Mouse (Mus musculus) forebrain, embryonic 13.5 days (tissue): ENCODE measurements at regions not wholly inside any gene's neighbourhood (a gene's known extent, or its start where the extent isn't known, plus 50 kb on each side); places are given as distances from the start of the nearest gene placed in this dataset.

Experiments used
- ATAC-seq: fragments of 200-750 bp; cut with Nextera tagmentation; 2 replicates; pipeline ENCODE4 v1.8.0; 2017
- H3K27ac ChIP-seq: fragments of 300-500 bp; sonication (generic); 2 replicates; pipeline ENCODE4 v1.5.1; 2015; ENCODE audit warnings: inconsistent platforms, mild to moderate bottlenecking, moderate library complexity
- H3K27me3 ChIP-seq: fragments of 300-500 bp; sonication (generic); 2 replicates; pipeline ENCODE4 v1.6.1; 2015; ENCODE audit warnings: mild to moderate bottlenecking, inconsistent platforms
- H3K36me3 ChIP-seq: fragments of 300-500 bp; sonication (generic); 2 replicates; pipeline ENCODE4 v1.6.1; 2015; ENCODE audit warnings: mild to moderate bottlenecking, inconsistent platforms; ENCODE audit not compliant: poor library complexity, severe bottlenecking
- H3K4me1 ChIP-seq: fragments of 300-500 bp; sonication (generic); 2 replicates; pipeline ENCODE4 v1.6.1; 2015; ENCODE audit warnings: inconsistent platforms
- H3K4me2 ChIP-seq: fragments of 300-500 bp; sonication (generic); 2 replicates; pipeline ENCODE4 v1.6.1; 2015; ENCODE audit warnings: inconsistent platforms, mild to moderate bottlenecking, moderate library complexity
- H3K4me3 ChIP-seq: fragments of 300-500 bp; sonication (generic); 2 replicates; pipeline ENCODE4 v1.5.1; 2015; ENCODE audit warnings: mild to moderate bottlenecking, inconsistent platforms
- H3K9ac ChIP-seq: fragments of 300-500 bp; sonication (generic); 2 replicates; pipeline ENCODE4 v1.6.1; 2015; ENCODE audit warnings: mild to moderate bottlenecking, inconsistent platforms
- H3K9me3 ChIP-seq: fragments of 300-500 bp; sonication (generic); replicated peaks from 2 replicates; pipeline ENCODE4 v1.6.1; 2016; ENCODE audit warnings: inconsistent platforms
- WGBS: fragments of 180-500 bp; shearing (Covaris S2); methylation state at CpG from one replicate; pipeline ENCODE4 v1.1.7; 2015; 5-methylcytosine and 5-hydroxymethylcytosine counted together

DNA sequence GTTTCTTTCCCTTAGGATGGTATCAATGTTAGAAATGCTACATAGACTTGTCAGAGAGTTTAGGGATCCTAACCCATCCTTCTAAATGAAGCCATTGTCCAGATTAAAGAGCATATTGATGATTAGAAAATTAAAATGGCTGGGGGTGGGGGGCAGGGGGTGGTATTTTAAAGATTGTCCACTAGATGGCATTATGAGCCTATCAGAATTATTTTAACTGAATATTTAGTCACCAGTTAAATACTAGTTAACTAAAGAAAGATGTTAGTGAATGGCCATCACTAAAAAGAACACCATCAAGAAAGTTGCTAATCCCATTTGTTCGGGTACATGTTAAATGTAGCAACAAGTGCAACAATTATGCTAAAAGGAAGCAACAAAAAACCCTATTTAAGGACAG lies 1909.6 kb upstream of the 5930422O12Rik start:
- Histone ChIP-seq H3K9ac (no peak overlapping the region), H3K36me3 (no peaks in the 10 kb centered on the region), H3K9me3 (no peaks in the 10 kb centered on the region), H3K27ac (no peak overlapping the region), H3K4me2 (no peak overlapping the region), H3K27me3 (no peaks in the 10 kb centered on the region), H3K4me3 (no peak overlapping the region), H3K4me1 (no peaks in the 10 kb centered on the region)
- WGBS = 58% methylated on average over 1 of the region's 1 CpGs
- ATAC-seq = no peak

GRCm38 (mm10) chr8:31520991-31521448 lies 1907.5 kb upstream of the 5930422O12Rik start:
- Histone ChIP-seq H3K27ac (no peak overlapping the region), H3K9me3 (no peaks in the 10 kb centered on the region), H3K27me3 (no peaks in the 10 kb centered on the region), H3K36me3 (no peaks in the 10 kb centered on the region), H3K9ac (no peak overlapping the region), H3K4me2 (no peak overlapping the region), H3K4me3 (no peak overlapping the region), H3K4me1 (no peaks in the 10 kb centered on the region)
- no peak for ATAC-seq
- 58% methylated on average over 2 of the region's 2 CpGs for WGBS

DNA sequence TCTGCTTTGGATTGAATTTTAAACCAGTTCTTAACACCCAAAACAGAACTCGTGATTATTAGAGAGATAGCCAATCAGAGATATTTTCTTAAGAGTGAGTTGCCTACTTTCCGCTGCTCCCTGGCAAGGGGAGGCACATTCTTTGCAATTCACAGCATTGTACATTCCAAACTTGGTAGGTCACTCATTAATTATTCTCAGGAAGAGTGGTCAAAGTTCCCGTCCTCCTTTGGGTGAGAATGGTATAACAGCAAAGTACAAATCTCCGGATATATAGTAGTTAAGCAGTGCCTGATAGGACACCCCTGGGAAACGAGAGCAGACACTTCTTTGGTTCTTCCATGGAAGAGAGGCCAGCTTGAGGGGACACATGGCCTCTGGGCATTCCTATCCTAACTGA lies 1903.4 kb upstream of the 5930422O12Rik start:
- H3K4me2 ChIP-seq = no peak overlapping the region
- H3K4me1 ChIP-seq = no peaks in the 10 kb centered on the region
- no peak overlapping the region for H3K4me3 ChIP-seq
- H3K27me3 ChIP-seq = no peaks in the 10 kb centered on the region
- H3K36me3 ChIP-seq = no peaks in the 10 kb centered on the region
- no peak for ATAC-seq
- no peak overlapping the region for H3K27ac ChIP-seq
- 0 out of 2 replicates have a peak, but pooled peaks cover 3% of the 10 kb centered on the region for H3K9me3 ChIP-seq
- no peak overlapping the region for H3K9ac ChIP-seq
- WGBS = 74% methylated on average over 5 of the region's 5 CpGs

GRCm38 (mm10) chr8:31539251-31539650 lies 1889.3 kb upstream of the 5930422O12Rik start:
- no peak for ATAC-seq

GRCm38 (mm10) chr8:31541646-31542045 lies 1886.9 kb upstream of the 5930422O12Rik start:
- ATAC-seq = no peak
- Histone ChIP-seq H3K27me3 (no peaks in the 10 kb centered on the region), H3K27ac (no peak overlapping the region)

More at GRCm38 (mm10) chr8:31539251-31539650, 1889.3 kb upstream of the 5930422O12Rik start:
- H3K27me3 ChIP-seq = no peaks in the 10 kb centered on the region
- WGBS = 95% methylated on average over 3 of the region's 3 CpGs
- H3K27ac ChIP-seq = no peak overlapping the region
- no peaks in the 10 kb centered on the region for H3K9me3 ChIP-seq
- H3K4me1 ChIP-seq = no peaks in the 10 kb centered on the region
- no peaks in the 10 kb centered on the region for H3K36me3 ChIP-seq
- H3K4me2 ChIP-seq = no peak overlapping the region
- no peak overlapping the region for H3K4me3 ChIP-seq
- no peak overlapping the region for H3K9ac ChIP-seq

GRCm38 (mm10) chr8:31574136-31574535 lies 1854.4 kb upstream of the 5930422O12Rik start:
- Histone ChIP-seq H3K36me3 (no peaks in the 10 kb centered on the region), H3K4me3 (no peak overlapping the region)
- ATAC-seq = no peak

More at GRCm38 (mm10) chr8:31541646-31542045, 1886.9 kb upstream of the 5930422O12Rik start:
- 54% methylated on average over 4 of the region's 4 CpGs for WGBS
- no peak overlapping the region for H3K4me3 ChIP-seq
- H3K4me2 ChIP-seq = no peak overlapping the region
- no peaks in the 10 kb centered on the region for H3K36me3 ChIP-seq
- no peaks in the 10 kb centered on the region for H3K4me1 ChIP-seq
- H3K9me3 ChIP-seq = no peaks in the 10 kb centered on the region
- no peak overlapping the region for H3K9ac ChIP-seq

DNA sequence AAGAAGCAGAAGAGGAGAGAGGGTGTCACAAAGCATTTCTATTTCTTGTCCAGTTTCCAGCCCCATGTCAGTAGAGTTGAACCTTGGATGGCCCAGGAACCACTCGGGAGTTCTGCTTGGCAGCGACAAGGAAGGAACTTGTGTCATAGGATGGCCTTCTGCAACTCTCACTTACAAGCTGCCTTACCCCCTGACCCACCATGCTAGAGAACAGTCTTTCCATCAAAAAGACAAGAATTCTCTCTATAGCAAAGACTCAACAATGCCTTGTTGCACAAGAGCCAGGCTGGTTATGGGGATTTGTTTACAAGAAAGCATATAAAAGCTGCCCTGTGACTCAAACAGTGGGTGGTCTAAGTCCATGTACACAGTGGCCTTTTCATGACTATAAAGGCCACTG lies 1852.4 kb upstream of the 5930422O12Rik start:
- Histone ChIP-seq H3K27me3 (no peaks in the 10 kb centered on the region), H3K4me3 (no peak overlapping the region), H3K27ac (no peak overlapping the region), H3K36me3 (no peaks in the 10 kb centered on the region), H3K4me1 (no peaks in the 10 kb centered on the region), H3K9me3 (no peaks in the 10 kb centered on the region), H3K9ac (no peak overlapping the region), H3K4me2 (no peak overlapping the region)
- WGBS = 84% methylated on average over 2 of the region's 2 CpGs
- no peak for ATAC-seq

More at GRCm38 (mm10) chr8:31574136-31574535, 1854.4 kb upstream of the 5930422O12Rik start:
- H3K27me3 ChIP-seq = no peaks in the 10 kb centered on the region
- H3K4me1 ChIP-seq = no peaks in the 10 kb centered on the region
- H3K4me2 ChIP-seq = no peak overlapping the region
- H3K9me3 ChIP-seq = no peaks in the 10 kb centered on the region
- H3K9ac ChIP-seq = no peak overlapping the region
- no peak overlapping the region for H3K27ac ChIP-seq

- WGBS = 92% methylated on average over 1 of the region's 1 CpGs
- Histone ChIP-seq H3K9me3 (no peaks in the 10 kb centered on the region), H3K4me2 (no peak overlapping the region), H3K27ac (no peak overlapping the region), H3K4me1 (no peaks in the 10 kb centered on the region), H3K9ac (no peak overlapping the region), H3K4me3 (no peak overlapping the region), H3K36me3 (no peaks in the 10 kb centered on the region), H3K27me3 (no peaks in the 10 kb centered on the region)
- ATAC-seq = no peak
Observed at GRCm38 (mm10) chr8:31584661-31585060, 1843.8 kb upstream of the 5930422O12Rik start.

- no peak overlapping the region for H3K9ac ChIP-seq
- H3K27ac ChIP-seq = no peak overlapping the region
- no peaks in the 10 kb centered on the region for H3K9me3 ChIP-seq
- no peak for ATAC-seq
- H3K36me3 ChIP-seq = no peaks in the 10 kb centered on the region
- H3K4me3 ChIP-seq = no peak overlapping the region
- H3K4me2 ChIP-seq = no peak overlapping the region
- no peaks in the 10 kb centered on the region for H3K4me1 ChIP-seq
- WGBS = 79% methylated on average over 5 of the region's 5 CpGs
- no peaks in the 10 kb centered on the region for H3K27me3 ChIP-seq
Observed at GRCm38 (mm10) chr8:31599536-31599935, 1829.0 kb upstream of the 5930422O12Rik start.

DNA sequence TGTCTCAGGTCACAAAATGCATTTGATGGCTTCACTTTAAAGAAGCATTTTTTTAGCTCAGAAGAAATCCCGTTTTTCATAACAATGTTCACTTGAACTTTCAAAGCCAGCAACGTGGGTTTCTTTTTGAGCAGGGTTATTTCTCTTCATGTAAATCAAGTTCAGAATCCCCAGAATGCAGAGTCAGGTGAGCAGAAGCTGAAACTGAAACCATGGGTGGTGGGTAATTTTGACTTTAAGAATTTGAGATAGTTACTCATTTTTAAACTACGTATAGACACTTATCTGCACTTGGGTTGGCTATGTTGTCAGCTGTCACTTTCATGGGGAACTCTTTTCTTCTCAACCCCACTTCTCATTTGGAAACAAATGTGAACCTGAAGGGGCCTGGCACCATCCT lies 1827.5 kb upstream of the 5930422O12Rik start:
- H3K36me3 ChIP-seq = no peaks in the 10 kb centered on the region
- no peak overlapping the region for H3K27ac ChIP-seq
- 84% methylated on average over 3 of the region's 3 CpGs for WGBS
- ATAC-seq = no peak
- H3K27me3 ChIP-seq = no peaks in the 10 kb centered on the region
- no peak overlapping the region for H3K4me3 ChIP-seq
- no peak overlapping the region for H3K4me2 ChIP-seq
- no peaks in the 10 kb centered on the region for H3K4me1 ChIP-seq
- H3K9ac ChIP-seq = no peak overlapping the region
- H3K9me3 ChIP-seq = no peaks in the 10 kb centered on the region

DNA sequence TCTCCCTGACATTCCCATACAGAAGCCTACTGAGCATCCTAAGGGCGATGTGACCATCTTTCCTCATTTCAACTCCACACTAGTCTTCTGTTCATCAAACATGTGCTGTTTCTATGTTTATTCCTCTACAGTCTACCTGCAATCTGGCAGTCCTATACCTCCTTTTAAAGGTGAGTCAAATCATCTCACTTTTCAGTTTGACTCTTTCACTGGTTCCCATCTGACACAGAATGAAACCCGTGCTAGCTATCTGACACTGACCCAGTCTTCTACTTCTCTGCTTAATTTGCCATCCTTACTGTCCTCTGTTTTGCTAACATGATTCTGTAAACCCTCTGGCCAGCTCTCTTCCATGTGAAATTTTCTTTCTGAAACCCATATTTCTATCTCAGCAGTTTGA lies 1812.0 kb upstream of the 5930422O12Rik start:
- Histone ChIP-seq H3K9ac (no peak overlapping the region), H3K9me3 (no peaks in the 10 kb centered on the region), H3K4me3 (no peak overlapping the region), H3K4me2 (no peak overlapping the region), H3K4me1 (no peaks in the 10 kb centered on the region), H3K27ac (no peak overlapping the region), H3K36me3 (no peaks in the 10 kb centered on the region), H3K27me3 (no peaks in the 10 kb centered on the region)
- 88% methylated on average over 2 of the region's 2 CpGs for WGBS
- no peak for ATAC-seq

DNA sequence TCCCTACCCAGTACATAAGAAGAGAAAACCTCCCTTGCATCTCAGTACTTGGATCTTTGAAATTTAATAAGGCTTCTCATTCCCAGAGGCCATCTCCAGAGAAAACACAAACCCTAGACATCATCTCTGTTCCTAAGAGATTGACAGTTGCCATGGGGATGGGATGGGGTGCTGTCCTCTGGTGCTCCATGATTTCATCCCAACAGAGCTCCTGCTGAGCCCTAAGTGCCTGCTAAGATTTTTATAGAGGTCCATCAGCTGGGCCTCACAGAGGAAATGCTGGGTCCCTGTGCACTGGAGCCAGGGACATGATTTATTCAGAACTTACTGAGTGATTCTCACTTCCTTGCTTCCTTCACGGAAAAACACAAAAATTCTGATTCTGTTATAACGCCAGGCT lies 1800.8 kb upstream of the 5930422O12Rik start:
- Histone ChIP-seq H3K4me2 (no peak overlapping the region), H3K27ac (no peak overlapping the region), H3K9me3 (no peaks in the 10 kb centered on the region), H3K36me3 (no peaks in the 10 kb centered on the region), H3K4me3 (no peak overlapping the region), H3K27me3 (no peaks in the 10 kb centered on the region), H3K4me1 (no peaks in the 10 kb centered on the region), H3K9ac (no peak overlapping the region)
- WGBS = 91% methylated on average over 2 of the region's 2 CpGs
- ATAC-seq = no peak

- H3K36me3 ChIP-seq = no peaks in the 10 kb centered on the region
- no peaks in the 10 kb centered on the region for H3K4me1 ChIP-seq
- WGBS = 91% methylated on average over 2 of the region's 2 CpGs
- H3K27me3 ChIP-seq = no peaks in the 10 kb centered on the region
- H3K4me2 ChIP-seq = no peak overlapping the region
- no peaks in the 10 kb centered on the region for H3K9me3 ChIP-seq
- no peak overlapping the region for H3K27ac ChIP-seq
- H3K9ac ChIP-seq = no peak overlapping the region
- no peak for ATAC-seq
- no peak overlapping the region for H3K4me3 ChIP-seq
Observed at GRCm38 (mm10) chr8:31628146-31628545, 1800.4 kb upstream of the 5930422O12Rik start.
